Mouse (Mus musculus): ENCODE data around the gene Nhlh1. TPM values are rescaled to one million over a fixed set of nuclear protein-coding genes. Genes with fewer than 3 reads are reported as not detected.
A peak's percentile ranks its signal among the peaks of the same experiment; 100 is the strongest.

The Nhlh1 gene
- total RNA-seq, 4 experiments from 2014 or later: not detected

- no peak for DNase-seq
Observed at GRCm38 (mm10) chr1:172016660-172017516, 40.5 kb downstream of the Nhlh1 start.

- DNase-seq: no peak
Observed at GRCm38 (mm10) chr1:172016031-172016430, 41.3 kb downstream of the Nhlh1 start.

- no peak for DNase-seq
Observed at GRCm38 (mm10) chr1:172015312-172015939, 41.9 kb downstream of the Nhlh1 start.

GRCm38 (mm10) chr1:172014771-172015170, 42.6 kb downstream of the Nhlh1 start:
- no peak for DNase-seq

GRCm38 (mm10) chr1:172012030-172012429, 45.3 kb downstream of the Nhlh1 start:
- DNase-seq: peak; percentile 23

- DNase-seq: no peak
Observed at GRCm38 (mm10) chr1:172010042-172010824, 47.1 kb downstream of the Nhlh1 start.

GRCm38 (mm10) chr1:172009406-172009805, 48.0 kb downstream of the Nhlh1 start:
- no peak for DNase-seq

GRCm38 (mm10) chr1:172008351-172008750, 49.0 kb downstream of the Nhlh1 start:
- DNase-seq: no peak

- no peak for DNase-seq
Observed at GRCm38 (mm10) chr1:172007761-172008160, 49.6 kb downstream of the Nhlh1 start.

Other genes with a start within 250 kb of the Nhlh1 start
- 10 to 100 TPM in 2 of 4 experiments, 1 to 10 TPM in 2; 4.2 to 16.6 (median 9.7) TPM for gene Cd84, start 217.9 kb downstream of the Nhlh1 start, total RNA-seq (2022)
- under 1 TPM; 0.17 to 0.92 (median 0.48) TPM for gene Gm10521, start 161.9 kb downstream of the Nhlh1 start, total RNA-seq (2022)
- 1 to 10 TPM in 1 of 4 experiments, under 1 TPM in 3; 0.14 to 1.0 (median 0.49) TPM for gene Slamf6, start 140.1 kb downstream of the Nhlh1 start, total RNA-seq (2022)
- 1 to 10 TPM; 4.8 to 7.7 (median 5.1) TPM for gene Vangl2, start 29.1 kb downstream of the Nhlh1 start, total RNA-seq (2022)
- 100 to 1,000 TPM; 180 to 214 (median 195) TPM for gene Copa, start 25.0 kb upstream of the Nhlh1 start, total RNA-seq (2022)
- gene Ncstn, start 25.2 kb upstream of the Nhlh1 start, total RNA-seq (2022): 100 to 1,000 TPM; 110 to 135 (median 124) TPM
- gene Pex19, start 69.2 kb upstream of the Nhlh1 start, total RNA-seq (2022): 100 to 1,000 TPM in 3 of 4 experiments, 10 to 100 TPM in 1; 99.8 to 153 (median 120) TPM
- gene Dcaf8, start 90.5 kb upstream of the Nhlh1 start, total RNA-seq (2022): 100 to 1,000 TPM; 141 to 189 (median 156) TPM
- 10 to 100 TPM; 48.4 to 89.7 (median 63.1) TPM for gene Pea15a, start 149.2 kb upstream of the Nhlh1 start, total RNA-seq (2022)
- gene Casq1, start 162.3 kb upstream of the Nhlh1 start, total RNA-seq (2022): under 1 TPM in 3 of 4 experiments, not detected in 1; 0.21 to 0.30 (median 0.29) TPM
- 1 to 10 TPM in 2 of 4 experiments, under 1 TPM in 2; 0.12 to 1.1 (median 0.76) TPM for gene Atp1a4, start 200.8 kb upstream of the Nhlh1 start, total RNA-seq (2022)
- 10 to 100 TPM; 32.7 to 37.0 (median 35.8) TPM for gene Igsf8, start 204.1 kb upstream of the Nhlh1 start, total RNA-seq (2022)
- gene Atp1a2, start 240.5 kb upstream of the Nhlh1 start, total RNA-seq (2022): 100 to 1,000 TPM in 1 of 4 experiments, 10 to 100 TPM in 3; 34.9 to 107 (median 92.5) TPM

Data from adrenal gland, adult 8-10 months (tissue).